Mouse (Mus musculus) Patski (cell line): ENCODE results near the gene Gata5. TPM values are rescaled to one million over a fixed set of nuclear protein-coding genes. Genes with fewer than 3 reads are reported as not detected.

Experiments
- ATAC-seq: fragments of 100-300 bp; one replicate; pipeline ENCODE4 v1.8.0; 2021
- CTCF ChIA-PET: fragments of 350-600 bp; sonication (Branson Sonifier 250); formaldehyde crosslinking; loops from one replicate; lab custom pipeline; 2022; ENCODE audit warnings: inconsistent platforms; lab: Charles Lee
- POLR2A ChIA-PET: fragments of 350-600 bp; sonication (Branson Sonifier 250); formaldehyde crosslinking; loops from one replicate; lab custom pipeline; 2022; ENCODE audit warnings: antibody characterized with exemption, inconsistent platforms; lab: Charles Lee
- DNase-seq: peaks from one replicate; pipeline ENCODE4 v3.0.0-alpha.2; 2011; ENCODE audit warnings: low read depth, low spot score
- H3K27me3 ChIP-seq: fragments of 371-371 bp; one replicate; pipeline ENCODE4 v1.5.1; 2021
- CTCF ChIP-seq: fragments of 100-300 bp; IDR thresholded peaks from one replicate; pipeline ENCODE4 v1.5.1; 2021
- in situ Hi-C: fragments of 300-500 bp; cut with MboI; formaldehyde crosslinking; loops from 3 replicates; pipeline ENCODE4 v1.11.1; 2018; ENCODE audit warnings: low pct_unique_long_range_greater_than_20kb, mixed read lengths
- polyA plus RNA-seq: library from polyadenylated mRNA; unstranded; gene quantifications from one replicate; pipeline ENCODE4 v1.2.3, GENCODE M21; 2021

The Gata5 gene
- polyA plus RNA-seq, 1 experiment from 2014 or later: not detected

- no peak for DNase-seq
- no peak for TF ChIP-seq CTCF
- POLR2A ChIA-PET: no interaction called here
- CTCF ChIA-PET: interaction anchor here (1.5 kb wide), 1 partner anchor 9 kb away, joined by 3 read pairs; no protein-coding TSS in a partner anchor
- H3K27me3 ChIP-seq: peaks cover 18% of the 10 kb centered on the region
- ATAC-seq: no peak
- in situ Hi-C loops: no loop called here
Observed at GRCm38 (mm10) chr2:180292906-180293305, 41.6 kb downstream of the Gata5 start.

- ChIA-PET POLR2A (no interaction called here), CTCF (no interaction called here)
- TF ChIP-seq CTCF: no peak
- ATAC-seq: no peak
- in situ Hi-C loops: no loop called here
- DNase-seq: no peak
- peaks cover 26% of the 10 kb centered on the region for H3K27me3 ChIP-seq
Observed at GRCm38 (mm10) chr2:180292026-180292425, 42.5 kb downstream of the Gata5 start.

- DNase-seq: no peak
- ChIA-PET POLR2A (no interaction called here), CTCF (no interaction called here)
- in situ Hi-C loops: no loop called here
- peaks cover 26% of the 10 kb centered on the region for H3K27me3 ChIP-seq
- no peak for TF ChIP-seq CTCF
- ATAC-seq: no peak
Observed at GRCm38 (mm10) chr2:180291566-180291965, 42.9 kb downstream of the Gata5 start.

GRCm38 (mm10) chr2:180290503-180290902 is 44.0 kb downstream of the Gata5 start:
- no peak for DNase-seq
- peaks cover 32% of the 10 kb centered on the region for H3K27me3 ChIP-seq
- TF ChIP-seq CTCF: no peak
- ATAC-seq: no peak
- CTCF ChIA-PET: interaction anchor here (1.0 to 2.1 kb wide), 2 partner anchors 14 to 20 kb away, joined by 3 to 4 read pairs; no protein-coding TSS in a partner anchor
- in situ Hi-C loops: no loop called here
- POLR2A ChIA-PET: no interaction called here

- CTCF ChIA-PET: interaction anchor here (1.0 to 2.1 kb wide), 2 partner anchors 14 to 21 kb away, joined by 3 to 4 read pairs; no protein-coding TSS in a partner anchor
- ATAC-seq (no peak), DNase-seq (no peak)
- no peak for TF ChIP-seq CTCF
- in situ Hi-C loops: loop anchor here (5.0 kb wide), 1 partner anchor 33 kb away; no protein-coding TSS in a partner anchor
- POLR2A ChIA-PET: no interaction called here
- peaks cover 37% of the 10 kb centered on the region for H3K27me3 ChIP-seq
Observed at GRCm38 (mm10) chr2:180289440-180290108, 44.9 kb downstream of the Gata5 start, which contains the start of gene Rbbp8nl. Gene Rbbp8nl, minus strand, starts transcription at chr2:180289879.

GRCm38 (mm10) chr2:180288966-180289365 is 45.5 kb downstream of the Gata5 start:
- no peak for TF ChIP-seq CTCF
- H3K27me3 ChIP-seq: peaks cover 37% of the 10 kb centered on the region
- ChIA-PET CTCF (interaction anchor here (1.0 to 2.1 kb wide), 2 partner anchors 10 to 13 kb away, joined by 3 to 4 read pairs; no protein-coding TSS in a partner anchor), POLR2A (no interaction called here)
- ATAC-seq (no peak), DNase-seq (no peak)
- in situ Hi-C loops: loop anchor here (5.0 kb wide), 1 partner anchor 33 kb away; no protein-coding TSS in a partner anchor

- ChIA-PET POLR2A (no interaction called here), CTCF (interaction anchor here (1.5 to 2.7 kb wide), 2 partner anchors 23 to 68 kb away, joined by 4 to 6 read pairs; no protein-coding TSS in a partner anchor)
- ATAC-seq (no peak), DNase-seq (no peak)
- in situ Hi-C loops: no loop called here
- H3K27me3 ChIP-seq: peaks cover 58% of the 10 kb centered on the region
- TF ChIP-seq CTCF: no peak
Observed at GRCm38 (mm10) chr2:180279321-180279720, 55.2 kb downstream of the Gata5 start.

- in situ Hi-C loops: no loop called here
- CTCF ChIA-PET: interaction anchor here (0.8 to 4.4 kb wide), 2 partner anchors 63 to 70 kb away, joined by 3 to 38 read pairs; no protein-coding TSS in a partner anchor
- POLR2A ChIA-PET: no interaction called here
Observed at GRCm38 (mm10) chr2:180277773-180278320, 56.7 kb downstream of the Gata5 start.

GRCm38 (mm10) chr2:180276851-180277259 is 57.6 kb downstream of the Gata5 start:
- ChIA-PET CTCF (interaction anchor here (0.8 to 4.4 kb wide), 3 partner anchors 13 to 71 kb away, joined by 3 to 38 read pairs (median 4); partner anchors contain the start of gene Rbbp8nl), POLR2A (no interaction called here)
- in situ Hi-C loops: no loop called here
- DNase-seq (no peak), ATAC-seq (no peak)
- TF ChIP-seq CTCF: no peak
- H3K27me3 ChIP-seq: peaks cover 40% of the 10 kb centered on the region

More at GRCm38 (mm10) chr2:180277773-180278320, 56.7 kb downstream of the Gata5 start:
- peaks cover 49% of the 10 kb centered on the region for H3K27me3 ChIP-seq
- ATAC-seq: no peak
- TF ChIP-seq CTCF: no peak
- no peak for DNase-seq

- ChIA-PET CTCF (interaction anchor here (0.7 to 4.4 kb wide), 17 partner anchors 9 to 304 kb away, joined by 3 to 38 read pairs (median 4); partner anchors contain the start of gene Rbbp8nl), POLR2A (interaction anchor here (1.4 kb wide), 1 partner anchor 71 kb away, joined by 4 read pairs; no protein-coding TSS in a partner anchor)
- no peak for TF ChIP-seq CTCF
- DNase-seq (no peak), ATAC-seq (no peak)
- peaks cover 38% of the 10 kb centered on the region for H3K27me3 ChIP-seq
- in situ Hi-C loops: no loop called here
Observed at GRCm38 (mm10) chr2:180276385-180276784, 58.1 kb downstream of the Gata5 start.
